Mouse (Mus musculus) retina, postnatal 7 days (tissue): ENCODE measurements around the gene Zfp523.

Source experiments
- DNase-seq: peaks from one replicate; pipeline ENCODE4 v3.0.0-alpha.2; 2012; ENCODE audit warnings: low read depth, low spot score

Zfp523 gene

GRCm38 (mm10) chr17:28160361-28160760 is 16.6 kb upstream of the Zfp523 start:
- no peak for DNase-seq

- DNase-seq: no peak
Measured at GRCm38 (mm10) chr17:28161310-28161881, 15.5 kb upstream of the Zfp523 start.

GRCm38 (mm10) chr17:28163666-28164065 is 13.3 kb upstream of the Zfp523 start:
- DNase-seq: peak; percentile 68

- no peak for DNase-seq
Measured at GRCm38 (mm10) chr17:28170460-28171305, 6.2 kb upstream of the Zfp523 start.

GRCm38 (mm10) chr17:28172690-28173089 is 4.2 kb upstream of the Zfp523 start:
- DNase-seq: no peak

- no peak for DNase-seq
Measured at GRCm38 (mm10) chr17:28177540-28178046, 664 bp downstream of the Zfp523 start.

GRCm38 (mm10) chr17:28180331-28180730 is 3.4 kb downstream of the Zfp523 start:
- DNase-seq: no peak

- no peak for DNase-seq
Measured at GRCm38 (mm10) chr17:28180783-28181544, 4.0 kb downstream of the Zfp523 start.

- no peak for DNase-seq
Measured at GRCm38 (mm10) chr17:28184971-28185638, 8.2 kb downstream of the Zfp523 start.

GRCm38 (mm10) chr17:28188313-28188712 is 11.4 kb downstream of the Zfp523 start:
- DNase-seq: no peak

GRCm38 (mm10) chr17:28192754-28193153 is 15.8 kb downstream of the Zfp523 start:
- DNase-seq: no peak

- no peak for DNase-seq
Measured at GRCm38 (mm10) chr17:28193559-28193958, 16.6 kb downstream of the Zfp523 start.

GRCm38 (mm10) chr17:28195033-28195432 is 18.1 kb downstream of the Zfp523 start:
- no peak for DNase-seq

- DNase-seq: no peak
Measured at GRCm38 (mm10) chr17:28197646-28198045, 20.7 kb downstream of the Zfp523 start.

GRCm38 (mm10) chr17:28201982-28202381 is 25.1 kb downstream of the Zfp523 start:
- no peak for DNase-seq

- peak; percentile 67 for DNase-seq
Measured at GRCm38 (mm10) chr17:28204052-28204720, 27.3 kb downstream of the Zfp523 start.

GRCm38 (mm10) chr17:28205443-28205842 is 28.5 kb downstream of the Zfp523 start:
- DNase-seq: no peak

- no peak for DNase-seq
Measured at GRCm38 (mm10) chr17:28207092-28207491, 30.2 kb downstream of the Zfp523 start.

- DNase-seq: no peak
Measured at GRCm38 (mm10) chr17:28207591-28208313, 30.8 kb downstream of the Zfp523 start, which contains the start of gene Def6. Def6 (plus strand) TSS chr17:28207778.

- no peak for DNase-seq
Measured at GRCm38 (mm10) chr17:28208314-28208612, 31.3 kb downstream of the Zfp523 start.
